ENCODE assay signal across 8 mouse cellular contexts in genomic region chr3:65658081-65658612, GRCm38 (mm10). TPM values are rescaled to one million over a fixed set of nuclear protein-coding genes. Genes with fewer than 3 reads are reported as not detected.
DNase-seq lines count a peak whose midpoint lies in the region; ATAC-seq and TF ChIP-seq lines count a peak whose summit lies in the region.

No protein-coding gene starts in this region.

- H3K4me2 ChIP-seq in heart, embryonic 11.5 days, result peak overlapping the region; percentile 83
- peak overlapping the region; percentile 99 for H3K4me2 ChIP-seq in hindbrain, postnatal 0 days (ENCODE audit: low read depth, low read length)
- H3K4me2 ChIP-seq in myocyte (ENCODE audit: low read depth), result peak overlapping the region; percentile 91

- no peak for DNase-seq in heart, postnatal 14 days
- peak; percentile 85 for DNase-seq in brain, embryonic 14.5 days (ENCODE audit: low read depth)
- DNase-seq in hindbrain, postnatal 0 days (ENCODE audit: low spot score), result peak; percentile 31
- DNase-seq in natural killer cell, adult 2 months (ENCODE audit: low spot score in 2 of 2), result no peak
- no peak for DNase-seq in spleen, adult 12 weeks (ENCODE audit: low spot score)
- DNase-seq in kidney, adult 18-20 months, result no peak

- H3K27me3 ChIP-seq in heart, embryonic 11.5 days (ENCODE audit: control insufficient read depth, insufficient read depth, low read length), result no peaks in the 10 kb centered on the region
- H3K27me3 ChIP-seq in hindbrain, postnatal 0 days (ENCODE audit: insufficient read depth, low read length), result no peaks in the 10 kb centered on the region
- H3K27me3 ChIP-seq in myocyte (ENCODE audit: control insufficient read depth, insufficient read depth, insufficient read length), result no peaks in the 10 kb centered on the region

- WGBS in heart, embryonic 11.5 days (ENCODE audit: insufficient replicate concordance), result 14% methylated on average over 18 of the region's 18 CpGs
- 4% methylated on average over 18 of the region's 18 CpGs for WGBS in hindbrain, postnatal 0 days

- TF ChIP-seq CTCF in brain, embryonic 14.5 days (IDR thresholded peaks at IDR 0.05; ENCODE audit: borderline replicate concordance, extremely low read depth, insufficient read depth, insufficient read length), result no peak
- no peak for TF ChIP-seq CTCF in hindbrain, postnatal 0 days (IDR thresholded peaks at IDR 0.05; ENCODE audit: low read depth)

- H3K4me3 ChIP-seq in heart, embryonic 11.5 days (ENCODE audit: low read depth, low read length), result peak overlapping the region; percentile 45
- peak overlapping the region; percentile 56 for H3K4me3 ChIP-seq in hindbrain, postnatal 0 days (ENCODE audit: low read length)
- H3K4me3 ChIP-seq in myocyte, result peak overlapping the region; percentile 64

- H3K36me3 ChIP-seq in heart, embryonic 11.5 days (ENCODE audit: control insufficient read depth, insufficient read depth, low read length), result no peaks in the 10 kb centered on the region
- H3K36me3 ChIP-seq in hindbrain, postnatal 0 days (ENCODE audit: insufficient read depth, low read length), result no peaks in the 10 kb centered on the region
- H3K36me3 ChIP-seq in myocyte (ENCODE audit: control insufficient read depth, insufficient read depth), result no peaks in the 10 kb centered on the region

- H3K79me2 ChIP-seq in myocyte (ENCODE audit: control insufficient read depth, insufficient read depth), result no peaks in the 10 kb centered on the region

- H3K9ac ChIP-seq in heart, embryonic 11.5 days (ENCODE audit: low read depth, low read length), result peak overlapping the region; percentile 81
- peak overlapping the region; percentile 59; the same call in 1 of the 2 replicates for H3K9ac ChIP-seq in hindbrain, postnatal 0 days (replicated peaks; ENCODE audit: low read length)

- no peak for TF ChIP-seq POLR2A in brain, embryonic 14.5 days (IDR thresholded peaks at IDR 0.05; ENCODE audit: borderline replicate concordance, extremely low read depth, insufficient read depth, insufficient read length, poor library complexity, severe bottlenecking)
- TF ChIP-seq POLR2A in myocyte (IDR thresholded peaks at IDR 0.05; ENCODE audit: insufficient read length, low read depth), result no peak

- no peak for ATAC-seq in heart, embryonic 11.5 days (replicated peaks; ENCODE audit: insufficient number of reproducible peaks, low FRiP score, low TSS enrichment)
- peak; percentile 16; the same call in 1 of the 2 replicates for ATAC-seq in hindbrain, postnatal 0 days

- H3K27ac ChIP-seq in heart, embryonic 11.5 days (ENCODE audit: low read depth, low read length), result no peak overlapping the region
- peak overlapping the region; percentile 57; the same call in 1 of the 2 replicates for H3K27ac ChIP-seq in hindbrain, postnatal 0 days

- H3K9me3 ChIP-seq in heart, embryonic 11.5 days (replicated peaks; ENCODE audit: control insufficient read depth, low read length), result no peaks in the 10 kb centered on the region
- H3K9me3 ChIP-seq in hindbrain, postnatal 0 days (ENCODE audit: low read length), result no peaks in the 10 kb centered on the region

- 0 out of 2 replicates have a peak, but pooled peaks cover 4% of the 10 kb centered on the region for H3K4me1 ChIP-seq in heart, embryonic 11.5 days (ENCODE audit: control insufficient read depth, insufficient read depth, low read length)
- 0 out of 2 replicates have a peak, but pooled peaks cover 2% of the 10 kb centered on the region for H3K4me1 ChIP-seq in hindbrain, postnatal 0 days (ENCODE audit: insufficient read depth, low read length)

- H3ac ChIP-seq in myocyte (ENCODE audit: control insufficient read depth, insufficient read length), result peak overlapping the region; percentile 12

- intact Hi-C loops in heart, postnatal 14 days (cut with DNase I), result loop anchor here (2.0 kb wide), 1 partner anchor 129 kb away; the partner anchor contains the start of gene Tiparp

TF ChIP-seq in myocyte, 11 proteins besides CTCF, POLR2A, EP300 and RAD21:
- TF ChIP-seq MYOD1 (IDR thresholded peaks at IDR 0.05; ENCODE audit: control insufficient read depth in 1 of 3, insufficient read length in 2 of 3, low read depth in 2 of 3) (no peak), TCF12 (IDR thresholded peaks at IDR 0.05; ENCODE audit: insufficient read depth, poor library complexity, severe bottlenecking) (no peak), USF1 (IDR thresholded peaks at IDR 0.05; ENCODE audit: low read depth) (no peak), E2F4 (IDR thresholded peaks at IDR 0.05; ENCODE audit: insufficient read depth) (no peak), TCF3 (IDR thresholded peaks at IDR 0.05; ENCODE audit: insufficient read length, low read depth) (no peak), POLR2AphosphoS2 (IDR thresholded peaks at IDR 0.05; ENCODE audit: insufficient read length, low read depth) (no peak), SRF (IDR thresholded peaks at IDR 0.05; ENCODE audit: control insufficient read depth, insufficient read length, low read depth) (no peak), REST (IDR thresholded peaks at IDR 0.05; ENCODE audit: insufficient read depth, insufficient read length) (no peak), MAX (IDR thresholded peaks at IDR 0.05; ENCODE audit: low read depth) (no peak), CEBPB (IDR thresholded peaks at IDR 0.05; ENCODE audit: insufficient read depth, poor library complexity, severe bottlenecking) (no peak), MYOG (IDR thresholded peaks at IDR 0.05; ENCODE audit: control insufficient read depth in 1 of 3, insufficient read depth in 1 of 3, insufficient read length in 2 of 3, low read depth in 2 of 3) (no peak)

RNA-seq across cellular contexts. Expression of gene Lekr1, which starts 7.9 kb away (rescaled TPM):
- 5.4 and 7.2 TPM in 2 replicates for polyA plus RNA-seq in heart, embryonic 11.5 days (2014; fragmentation: Nextera tagmentation; extraction: Ambion mirVana)
- 1 to 10 TPM; 3.1 to 3.3 TPM for total RNA-seq in heart, postnatal 14 days (2021)
- polyA plus RNA-seq in brain, embryonic 14.5 days (2012; rRNA removed), result 4.9 and 5.8 TPM in 2 replicates
- 2.5 and 2.9 TPM in 2 replicates for total RNA-seq in hindbrain, postnatal 0 days (2014; rRNA removed)
- 6.6 and 6.8 TPM in 2 replicates for polyA plus RNA-seq in hindbrain, postnatal 0 days (2015; fragmentation: Nextera tagmentation; extraction: Ambion mirVana)
- polyA plus RNA-seq in myocyte (2012; fragmentation: generic; extraction: Trizol), result 0.65 TPM

Comparison
In these comparisons a context has a peak if more than half of its experiments do, and no peak if none do; other contexts are left out.
1. DNase-seq: peak in brain, embryonic 14.5 days (single experiment) and hindbrain, postnatal 0 days (single experiment); none in heart, postnatal 14 days (0 of 2), natural killer cell, adult 2 months (0 of 2), spleen, adult 12 weeks (single experiment) and kidney, adult 18-20 months (single experiment).
2. Peak in every context shown above with its lines, with median percentiles within 50 percentile points of each other: H3K4me2 ChIP-seq and H3K4me3 ChIP-seq.